Mouse (Mus musculus): Measurements from ENCODE around the gene Ralgapa2.

DNA sequence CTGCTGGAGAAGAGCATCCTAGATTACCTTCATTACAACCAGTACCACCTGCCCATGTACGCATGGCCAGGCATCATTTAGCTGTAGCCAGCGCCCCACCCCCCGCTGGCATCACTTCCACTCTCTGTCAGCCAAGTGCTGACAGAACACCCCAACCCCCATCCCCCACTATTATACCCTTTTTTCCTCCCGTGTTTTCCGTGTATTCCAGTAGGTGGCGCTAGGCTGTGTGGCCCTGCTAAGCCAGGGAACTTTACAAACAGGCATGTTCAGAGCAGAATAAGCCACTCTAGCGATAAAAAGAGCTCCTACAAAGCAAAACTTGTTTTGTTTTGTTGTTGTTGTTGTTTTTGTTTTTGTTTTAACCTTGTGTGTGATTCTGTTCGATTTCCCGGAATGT lies 297.4 kb downstream of the Ralgapa2 start:
- no peak for TF ChIP-seq GATA1 (IDR thresholded peaks at IDR 0.05; ENCODE audit: low read length)
- no peak for TF ChIP-seq TAL1 (IDR thresholded peaks at IDR 0.05; ENCODE audit: low read length)

Data from erythroblast, embryonic 14.5 days (primary cell).